Mouse (Mus musculus): ENCODE measurements around the gene Astn1. TPM values are rescaled to one million over a fixed set of nuclear protein-coding genes. Genes with fewer than 3 reads are reported as not detected.

The Astn1 gene
- total and polyA plus RNA-seq, 3 experiments = 0.35 to 0.42 TPM; not detected in 1

GRCm38 (mm10) chr1:158548319-158548718 lies 186.2 kb downstream of the Astn1 start:
- H3K4me3 ChIP-seq (replicated peaks in 1 of 3; ENCODE audit: low read depth in 2 of 3, low read length in 2 of 3, poor library complexity in 1 of 3) = no peak overlapping the region
- no peak overlapping the region for H3K4me2 ChIP-seq (ENCODE audit: insufficient read depth, low read depth, poor library complexity, severe bottlenecking)
- H3K4me1 ChIP-seq (ENCODE audit: control insufficient read depth in 1 of 2, insufficient read depth in 2 of 2) = peaks cover 11 to 70% of the 10 kb centered on the region in 2 experiments
- in situ Hi-C loops (cut with MboI; ENCODE audit: low pct_ligation_motif_present, low pct_unique_long_range_greater_than_20kb, low sequenced_read_pairs) (no loop called here), dilution Hi-C loops (cut with MboI; ENCODE audit: extremely low pct_ligation_motif_present, extremely low pct_unique_long_range_greater_than_20kb, low sequenced_read_pairs) (no loop called here)
- no peak overlapping the region for H3K9ac ChIP-seq (ENCODE audit: insufficient read depth, low read depth)
- no peaks in the 10 kb centered on the region for H3K9me3 ChIP-seq (replicated peaks; ENCODE audit: low read length)
- no peaks in the 10 kb centered on the region for H3K27me3 ChIP-seq (replicated peaks)
- no peaks in the 10 kb centered on the region for H3K79me2 ChIP-seq (replicated peaks; ENCODE audit: control insufficient read depth, extremely low read depth, insufficient read depth, poor library complexity, severe bottlenecking)
- no peaks in the 10 kb centered on the region for H3K36me3 ChIP-seq (replicated peaks in 1 of 2; ENCODE audit: control insufficient read depth in 1 of 2, insufficient read depth in 1 of 2, low read length in 1 of 2)
- H3K27ac ChIP-seq (ENCODE audit: insufficient read depth, low read depth) = no peak overlapping the region
- no peak for DNase-seq (ENCODE audit: extremely low read depth)
- TF ChIP-seq MAZ (IDR thresholded peaks at IDR 0.05; ENCODE audit: low read depth, low read length) (no peak), MEF2A (IDR thresholded peaks at IDR 0.05; ENCODE audit: borderline replicate concordance, low read depth, low read length) (no peak), CHD2 (IDR thresholded peaks at IDR 0.05; ENCODE audit: low read length) (no peak), CHD1 (IDR thresholded peaks at IDR 0.05; ENCODE audit: low read depth, low read length) (no peak), POLR2A (IDR thresholded peaks at IDR 0.05; ENCODE audit: low read depth, low read length) (no peak), CTCF (conservative IDR thresholded peaks at IDR 0.05 in 1 of 2, IDR thresholded peaks at IDR 0.05 in 1 of 2; ENCODE audit: low read depth in 2 of 2, low read length in 2 of 2) (no peak), JUND (conservative IDR thresholded peaks at IDR 0.05; ENCODE audit: low read depth, low read length) (no peak)

GRCm38 (mm10) chr1:158549616-158550015 lies 187.5 kb downstream of the Astn1 start:
- Histone ChIP-seq H3K4me2 (ENCODE audit: insufficient read depth, low read depth, poor library complexity, severe bottlenecking) (no peak overlapping the region), H3K27me3 (replicated peaks) (no peaks in the 10 kb centered on the region), H3K9ac (ENCODE audit: insufficient read depth, low read depth) (no peak overlapping the region), H3K4me3 (replicated peaks in 1 of 3; ENCODE audit: low read depth in 2 of 3, low read length in 2 of 3, poor library complexity in 1 of 3) (no peak overlapping the region), H3K9me3 (replicated peaks; ENCODE audit: low read length) (no peaks in the 10 kb centered on the region), H3K27ac (ENCODE audit: insufficient read depth, low read depth) (no peak overlapping the region), H3K79me2 (replicated peaks; ENCODE audit: control insufficient read depth, extremely low read depth, insufficient read depth, poor library complexity, severe bottlenecking) (no peaks in the 10 kb centered on the region), H3K4me1 (ENCODE audit: control insufficient read depth in 1 of 2, insufficient read depth in 2 of 2) (peaks cover 11 to 70% of the 10 kb centered on the region in 2 experiments), H3K36me3 (replicated peaks in 1 of 2; ENCODE audit: control insufficient read depth in 1 of 2, insufficient read depth in 1 of 2, low read length in 1 of 2) (no peaks in the 10 kb centered on the region)
- no peak for DNase-seq (ENCODE audit: extremely low read depth)
- no peak for TF ChIP-seq ZNF384 (IDR thresholded peaks at IDR 0.05; ENCODE audit: low read depth, low read length)
- no peak for TF ChIP-seq HCFC1 (IDR thresholded peaks at IDR 0.05; ENCODE audit: low read depth, low read length)
- TF ChIP-seq MXI1 (IDR thresholded peaks at IDR 0.05; ENCODE audit: low read depth, low read length) = no peak
- TF ChIP-seq MYC (IDR thresholded peaks at IDR 0.05; ENCODE audit: low read depth, low read length) = no peak
- no peak for TF ChIP-seq SMC3 (IDR thresholded peaks at IDR 0.05; ENCODE audit: low read depth, low read length)
- no peak for TF ChIP-seq POLR2AphosphoS2 (IDR thresholded peaks at IDR 0.05; ENCODE audit: low read depth, low read length)
- TF ChIP-seq TBP (conservative IDR thresholded peaks at IDR 0.05; ENCODE audit: low read depth, low read length) = no peak
- TF ChIP-seq NRF1 (IDR thresholded peaks at IDR 0.05; ENCODE audit: low read depth, low read length) = no peak
- TF ChIP-seq USF2 (conservative IDR thresholded peaks at IDR 0.05; ENCODE audit: low read depth, low read length) = no peak
- dilution Hi-C loops (cut with MboI; ENCODE audit: extremely low pct_ligation_motif_present, extremely low pct_unique_long_range_greater_than_20kb, low sequenced_read_pairs) = no loop called here
- in situ Hi-C loops (cut with MboI; ENCODE audit: low pct_ligation_motif_present, low pct_unique_long_range_greater_than_20kb, low sequenced_read_pairs) = no loop called here

- Histone ChIP-seq H3K9ac (ENCODE audit: insufficient read depth, low read depth) (no peak overlapping the region), H3K4me1 (ENCODE audit: control insufficient read depth in 1 of 2, insufficient read depth in 2 of 2) (peaks cover 11 to 53% of the 10 kb centered on the region in 2 experiments), H3K27ac (ENCODE audit: insufficient read depth, low read depth) (no peak overlapping the region), H3K36me3 (replicated peaks in 1 of 2; ENCODE audit: control insufficient read depth in 1 of 2, insufficient read depth in 1 of 2, low read length in 1 of 2) (no peaks in the 10 kb centered on the region), H3K79me2 (replicated peaks; ENCODE audit: control insufficient read depth, extremely low read depth, insufficient read depth, poor library complexity, severe bottlenecking) (no peaks in the 10 kb centered on the region), H3K27me3 (replicated peaks) (no peaks in the 10 kb centered on the region), H3K4me2 (ENCODE audit: insufficient read depth, low read depth, poor library complexity, severe bottlenecking) (no peak overlapping the region), H3K4me3 (replicated peaks in 1 of 3; ENCODE audit: low read depth in 2 of 3, low read length in 2 of 3, poor library complexity in 1 of 3) (no peak overlapping the region), H3K9me3 (replicated peaks; ENCODE audit: low read length) (no peaks in the 10 kb centered on the region)
- in situ Hi-C loops (cut with MboI; ENCODE audit: low pct_ligation_motif_present, low pct_unique_long_range_greater_than_20kb, low sequenced_read_pairs) (no loop called here), dilution Hi-C loops (cut with MboI; ENCODE audit: extremely low pct_ligation_motif_present, extremely low pct_unique_long_range_greater_than_20kb, low sequenced_read_pairs) (no loop called here)
- DNase-seq (ENCODE audit: extremely low read depth) = no peak
- TF ChIP-seq E2F4 (IDR thresholded peaks at IDR 0.05; ENCODE audit: insufficient replicate concordance, low read depth, low read length) = no peak
- TF ChIP-seq ELF1 (IDR thresholded peaks at IDR 0.05; ENCODE audit: low read depth, low read length) = no peak
- TF ChIP-seq MAX (IDR thresholded peaks at IDR 0.05; ENCODE audit: low read length) = no peak
- no peak for TF ChIP-seq CHD2 (IDR thresholded peaks at IDR 0.05; ENCODE audit: low read length)
- no peak for TF ChIP-seq SMC3 (IDR thresholded peaks at IDR 0.05; ENCODE audit: low read depth, low read length)
- no peak for TF ChIP-seq MAFK (IDR thresholded peaks at IDR 0.05; ENCODE audit: insufficient replicate concordance, low read length)
- TF ChIP-seq TBP (conservative IDR thresholded peaks at IDR 0.05; ENCODE audit: low read depth, low read length) = no peak
- TF ChIP-seq ETS1 (conservative IDR thresholded peaks at IDR 0.05; ENCODE audit: low read depth, low read length) = no peak
- TF ChIP-seq SIN3A (IDR thresholded peaks at IDR 0.05; ENCODE audit: low read length) = no peak
- no peak for TF ChIP-seq NRF1 (IDR thresholded peaks at IDR 0.05; ENCODE audit: low read depth, low read length)
- TF ChIP-seq RCOR1 (conservative IDR thresholded peaks at IDR 0.05; ENCODE audit: low read depth, low read length) = no peak
- TF ChIP-seq JUN (IDR thresholded peaks at IDR 0.05; ENCODE audit: insufficient read depth, low read depth, low read length) = no peak
- no peak for TF ChIP-seq MXI1 (IDR thresholded peaks at IDR 0.05; ENCODE audit: low read depth, low read length)
- TF ChIP-seq GABPA (IDR thresholded peaks at IDR 0.05; ENCODE audit: insufficient replicate concordance, low read depth, low read length) = no peak
- no peak for TF ChIP-seq MYC (IDR thresholded peaks at IDR 0.05; ENCODE audit: low read depth, low read length)
- TF ChIP-seq RAD21 (IDR thresholded peaks at IDR 0.05; ENCODE audit: low read depth, low read length) = no peak
- no peak for TF ChIP-seq ZC3H11A (IDR thresholded peaks at IDR 0.05; ENCODE audit: low read depth, low read length)
Measured at GRCm38 (mm10) chr1:158551951-158552350, 189.9 kb downstream of the Astn1 start.

All from CH12.LX (cell line).